Mouse (Mus musculus) liver, embryonic 14.5 days (tissue): Measurements from ENCODE around the gene Phldb3. TPM values are rescaled to one million over a fixed set of nuclear protein-coding genes. Genes with fewer than 3 reads are reported as not detected.
A peak's percentile ranks its signal among the peaks of the same experiment; 100 is the strongest.
"Not testable (repeated sequence)": the region's sequence is repeated elsewhere in the genome, so short reads cannot be mapped to it uniquely, and the experiment has no call there.

Experiments
- ATAC-seq: fragments of 200-750 bp; cut with Nextera tagmentation; 2 replicates; pipeline ENCODE4 v1.8.0; 2017; ENCODE audit warnings: moderate number of reproducible peaks, mild to moderate bottlenecking, moderate library complexity; ENCODE audit not compliant: insufficient read depth
- DNase-seq, 3 experiments: peaks; one replicate each; pipeline ENCODE4 v3.0.0-alpha.2; 2012 to 2013; ENCODE audit warnings: low read depth in 3 of 3, low spot score in 3 of 3
- H3K27ac ChIP-seq: fragments of 300-500 bp; sonication (generic); 2 replicates; pipeline ENCODE4 v1.5.1; 2014; ENCODE audit warnings: moderate library complexity, mild to moderate bottlenecking, control low read depth, inconsistent platforms
- H3K27me3 ChIP-seq: fragments of 300-500 bp; sonication (generic); 2 replicates; pipeline ENCODE4 v1.6.1; 2014; ENCODE audit warnings: mild to moderate bottlenecking, low read length, moderate library complexity; ENCODE audit not compliant: control insufficient read depth, insufficient read depth
- H3K36me3 ChIP-seq: fragments of 300-500 bp; sonication (generic); replicated peaks from 2 replicates; pipeline ENCODE4 v1.6.1; 2014; ENCODE audit warnings: low read depth; ENCODE audit not compliant: control insufficient read depth, insufficient read depth
- H3K4me1 ChIP-seq, 2 experiments: fragments of 200-500 bp in 1 of 2; fragments of 300-500 bp in 1 of 2; sonication (generic) in 1 of 2; replicated peaks; 2 replicates each; pipeline ENCODE4 v1.6.1; 2012 to 2014; ENCODE audit warnings: antibody characterized with exemption in 1 of 2, inconsistent platforms in 1 of 2, low read length in 1 of 2; ENCODE audit not compliant: control insufficient read depth in 2 of 2, insufficient read depth in 2 of 2
- H3K4me2 ChIP-seq: fragments of 300-500 bp; sonication (generic); 2 replicates; pipeline ENCODE4 v1.6.1; 2014; ENCODE audit warnings: low read depth, mild to moderate bottlenecking, control low read depth, moderate library complexity
- H3K4me3 ChIP-seq, 2 experiments: fragments of 200-500 bp in 1 of 2; fragments of 300-500 bp in 1 of 2; sonication (generic) in 1 of 2; 2 replicates each; pipeline ENCODE4 v1.5.1; 2012 to 2014; ENCODE audit warnings: low read depth in 2 of 2, low read length in 2 of 2, mild to moderate bottlenecking in 2 of 2, control low read depth in 1 of 2, inconsistent platforms in 1 of 2, moderate library complexity in 1 of 2; ENCODE audit not compliant: insufficient read depth in 1 of 2
- H3K9ac ChIP-seq: fragments of 300-500 bp; sonication (generic); replicated peaks from 2 replicates; pipeline ENCODE4 v1.6.1; 2014; ENCODE audit warnings: mild to moderate bottlenecking, control low read depth, moderate library complexity
- H3K9me3 ChIP-seq: fragments of 300-500 bp; sonication (generic); 2 replicates; pipeline ENCODE4 v1.6.1; 2016; ENCODE audit warnings: low read length, mixed read lengths; ENCODE audit not compliant: control insufficient read depth
- CTCF ChIP-seq: IDR thresholded peaks from 2 replicates; pipeline ENCODE4 v1.5.1; 2016; ENCODE audit warnings: antibody characterized with exemption, low read depth, control low read depth
- EP300 ChIP-seq: IDR thresholded peaks from 2 replicates; pipeline ENCODE4 v1.6.1; 2016; ENCODE audit warnings: antibody characterized with exemption, low read depth
- WGBS: fragments of 180-500 bp; shearing (Covaris S2); extraction: QIAGEN DNeasy Blood & Tissue Kit; methylation state at CpG from one replicate; pipeline ENCODE4 v1.1.7; 2014; ENCODE audit not compliant: insufficient replicate concordance; 5-methylcytosine and 5-hydroxymethylcytosine counted together
- polyA plus RNA-seq, 2 experiments: library from polyadenylated mRNA; depleted of rRNA in 1 of 2; stranded (reverse) in 1 of 2; unstranded in 1 of 2; fragments of >200 nt; fragmentation: Nextera tagmentation in 1 of 2; extraction: Ambion mirVana in 1 of 2; gene quantifications; 2 replicates each; pipeline versions ENCODE4 v1.2.1 to v1.2.3; 2012 to 2014

The Phldb3 gene
- polyA plus RNA-seq, 2 experiments = 0.06 to 0.59 TPM

DNA sequence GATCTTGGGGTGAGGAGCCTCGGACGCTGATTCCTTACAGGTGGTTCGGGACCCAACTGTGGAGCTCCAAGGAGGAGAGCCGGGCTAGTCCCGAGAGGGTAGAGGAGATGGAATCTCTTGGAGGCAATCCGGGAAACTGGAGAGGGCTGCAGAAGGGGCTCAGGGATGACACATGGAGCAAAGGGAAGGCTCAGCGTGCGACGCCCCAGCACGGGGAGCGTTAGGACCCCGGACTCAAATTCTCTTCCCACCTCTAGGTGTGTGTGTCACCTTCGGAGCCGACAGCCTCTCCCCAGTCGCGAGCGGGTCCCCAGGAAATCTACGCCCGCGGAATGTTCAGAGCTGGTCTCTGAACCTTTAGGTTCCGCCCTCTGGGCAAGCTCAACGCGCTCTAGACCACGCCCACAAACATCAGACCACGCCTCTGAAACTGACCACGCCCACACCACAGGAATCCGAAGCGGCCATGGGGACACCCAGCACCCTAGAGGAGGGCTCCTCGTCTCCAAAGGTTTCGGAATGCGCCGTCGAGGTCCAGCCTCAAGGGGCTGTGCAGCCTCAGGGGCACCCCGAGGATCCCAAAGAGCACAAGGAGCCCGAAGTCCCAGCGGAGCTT, 424 bp downstream of the Phldb3 start:
- Histone ChIP-seq H3K9me3 (no peaks in the 10 kb centered on the region), H3K4me1 (peaks cover 3 to 6% of the 10 kb centered on the region in 2 experiments; a peak in 3 of 4 replicates), H3K27ac (no peak overlapping the region), H3K27me3 (peaks cover 17% of the 10 kb centered on the region), H3K36me3 (no peaks in the 10 kb centered on the region), H3K9ac (peak overlapping the region; percentile 58), H3K4me3 (peak overlapping the region; percentile 57 to 65), H3K4me2 (peak overlapping the region; percentile 90)
- WGBS = under 1% methylated on average over 36 of the region's 36 CpGs
- ATAC-seq (peak; percentile 81), DNase-seq (peak; percentile 78 to 89 (median 81))
- TF ChIP-seq CTCF = no peak
- no peak for TF ChIP-seq EP300

DNA sequence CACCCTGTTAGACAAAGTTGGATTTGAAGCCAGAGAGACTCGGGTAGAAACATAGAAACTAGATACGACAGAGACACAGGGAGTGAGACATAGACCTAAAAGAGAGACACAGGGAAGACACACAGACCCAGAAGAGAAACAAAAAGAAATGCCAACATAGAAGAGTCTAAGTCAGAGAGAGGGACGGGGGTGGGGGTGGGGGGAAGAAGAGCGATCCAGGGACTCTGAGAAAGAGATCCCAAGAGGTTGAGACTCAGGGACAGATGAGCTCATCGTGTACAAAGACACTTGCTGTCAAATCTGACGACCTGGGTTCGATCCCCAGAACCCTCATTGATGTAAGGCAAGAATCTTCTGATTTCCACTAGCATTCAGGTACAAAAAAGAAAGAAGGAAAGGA, 1.1 kb downstream of the Phldb3 start:
- peak overlapping the region; percentile 53 for H3K9ac ChIP-seq
- TF ChIP-seq CTCF = no peak
- TF ChIP-seq EP300 = no peak
- 10% methylated on average over 7 of the region's 7 CpGs for WGBS
- H3K27me3 ChIP-seq = peaks cover 17% of the 10 kb centered on the region
- ATAC-seq (no peak), DNase-seq (no peak)
- H3K4me2 ChIP-seq = peak overlapping the region; percentile 90
- no peak overlapping the region for H3K27ac ChIP-seq
- no peaks in the 10 kb centered on the region for H3K9me3 ChIP-seq
- no peaks in the 10 kb centered on the region for H3K36me3 ChIP-seq
- H3K4me3 ChIP-seq = peak overlapping the region; percentile 57 to 65
- peaks cover 3 to 6% of the 10 kb centered on the region in 2 experiments; a peak in 3 of 4 replicates for H3K4me1 ChIP-seq

DNA sequence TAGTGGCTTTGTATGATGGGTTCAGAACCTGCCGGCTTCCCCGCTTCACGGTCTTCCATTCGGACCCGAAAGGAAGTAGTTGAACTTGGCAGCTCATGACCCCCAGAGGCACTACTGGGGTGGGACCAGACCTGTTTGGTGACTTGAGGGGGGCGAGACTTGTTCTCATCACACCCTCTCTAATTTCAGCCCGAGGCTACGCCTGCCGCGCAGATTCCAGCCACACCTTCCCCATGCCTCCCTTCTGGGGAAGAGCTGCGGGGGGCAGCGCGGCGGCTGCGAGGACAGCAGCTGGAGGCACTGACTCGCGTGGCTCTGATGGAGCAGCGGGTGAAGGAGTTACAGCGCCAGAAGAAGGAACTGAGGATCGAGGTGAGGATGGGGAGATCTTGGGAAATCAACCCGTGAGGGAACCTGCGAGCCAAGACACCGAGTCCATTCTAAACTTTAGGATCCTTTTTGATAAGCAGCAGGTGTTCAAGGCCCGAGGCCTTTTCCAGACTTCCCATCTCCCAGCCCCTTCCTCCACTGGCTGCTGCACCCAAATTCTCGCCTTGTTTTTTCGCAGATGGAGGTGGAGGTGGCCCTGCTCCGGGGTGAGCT, 1.8 kb downstream of the Phldb3 start:
- ATAC-seq (no peak), DNase-seq (no peak)
- Histone ChIP-seq H3K27me3 (peaks cover 17% of the 10 kb centered on the region), H3K4me2 (peak overlapping the region; percentile 90), H3K9ac (no peak overlapping the region), H3K9me3 (no peaks in the 10 kb centered on the region), H3K36me3 (no peaks in the 10 kb centered on the region), H3K27ac (no peak overlapping the region), H3K4me1 (peaks cover 3 to 6% of the 10 kb centered on the region in 2 experiments; a peak in 3 of 4 replicates), H3K4me3 (0 out of 4 replicates have a peak overlapping the region, but pooled peaks of 1 of the 2 experiments have one; percentile 12)
- 7% methylated on average over 27 of the region's 27 CpGs for WGBS
- TF ChIP-seq CTCF = no peak
- TF ChIP-seq EP300 = no peak

DNA sequence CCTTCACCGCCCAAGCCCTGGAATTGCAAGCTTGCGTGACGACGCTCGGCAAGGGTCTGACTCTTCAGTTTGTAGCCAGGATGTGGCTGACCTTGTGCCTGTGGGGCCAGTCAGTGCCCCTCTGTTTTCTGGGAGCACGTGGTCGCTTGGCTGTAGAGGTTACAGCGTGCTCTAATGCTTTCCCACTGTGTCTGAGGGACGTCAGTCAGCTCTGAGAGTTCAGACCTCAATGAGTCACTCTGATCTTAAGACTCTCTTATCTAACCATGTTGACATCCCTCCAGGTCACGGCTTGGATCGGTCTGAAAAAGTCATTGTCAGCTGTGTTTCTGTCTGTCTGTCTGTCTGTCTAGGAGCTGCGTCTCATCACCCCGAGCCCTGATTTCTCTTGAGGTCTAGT, 4.3 kb downstream of the Phldb3 start:
- peaks cover 3 to 6% of the 10 kb centered on the region in 2 experiments; a peak in 3 of 4 replicates for H3K4me1 ChIP-seq
- TF ChIP-seq CTCF (no peak), EP300 (no peak)
- no peak for DNase-seq
- H3K4me2 ChIP-seq = no peak overlapping the region
- H3K9me3 ChIP-seq = no peaks in the 10 kb centered on the region
- H3K9ac ChIP-seq = no peak overlapping the region
- no peak overlapping the region for H3K4me3 ChIP-seq
- H3K36me3 ChIP-seq = no peaks in the 10 kb centered on the region
- no peak overlapping the region for H3K27ac ChIP-seq
- ATAC-seq = no peak
- H3K27me3 ChIP-seq = peaks cover 17% of the 10 kb centered on the region
- WGBS = 49% methylated on average over 13 of the region's 13 CpGs

DNA sequence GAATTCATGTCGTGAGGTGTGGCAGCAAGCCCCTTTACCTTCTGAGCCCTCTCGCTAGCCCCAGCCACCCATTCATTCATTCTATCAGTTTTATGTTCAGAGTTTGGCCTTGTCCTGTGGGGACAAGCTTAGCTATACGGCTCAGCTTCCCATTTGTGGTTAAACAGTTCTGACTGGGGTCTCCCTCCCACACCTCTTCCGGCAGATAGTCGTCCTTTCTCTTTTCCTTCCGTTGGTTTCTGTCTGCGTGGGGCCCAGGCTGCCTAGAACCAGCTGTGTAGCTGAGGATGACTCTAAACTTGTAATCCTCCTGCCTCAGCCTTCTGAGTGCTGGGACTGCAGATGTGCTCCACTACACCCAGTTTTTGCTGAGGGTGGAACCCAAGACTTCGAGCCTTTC, 7.2 kb downstream of the Phldb3 start:
- Histone ChIP-seq H3K4me2 (no peak overlapping the region), H3K9ac (no peak overlapping the region), H3K4me3 (no peak overlapping the region), H3K27me3 (peaks cover 6% of the 10 kb centered on the region), H3K36me3 (no peaks in the 10 kb centered on the region), H3K27ac (no peak overlapping the region), H3K4me1 (no peaks in the 10 kb centered on the region), H3K9me3 (no peaks in the 10 kb centered on the region; the same call in 1 of the 2 replicates)
- no peak for TF ChIP-seq EP300
- TF ChIP-seq CTCF = no peak
- ATAC-seq = no peak
- no peak for DNase-seq
- WGBS = 16% methylated on average over 8 of the region's 8 CpGs

DNA sequence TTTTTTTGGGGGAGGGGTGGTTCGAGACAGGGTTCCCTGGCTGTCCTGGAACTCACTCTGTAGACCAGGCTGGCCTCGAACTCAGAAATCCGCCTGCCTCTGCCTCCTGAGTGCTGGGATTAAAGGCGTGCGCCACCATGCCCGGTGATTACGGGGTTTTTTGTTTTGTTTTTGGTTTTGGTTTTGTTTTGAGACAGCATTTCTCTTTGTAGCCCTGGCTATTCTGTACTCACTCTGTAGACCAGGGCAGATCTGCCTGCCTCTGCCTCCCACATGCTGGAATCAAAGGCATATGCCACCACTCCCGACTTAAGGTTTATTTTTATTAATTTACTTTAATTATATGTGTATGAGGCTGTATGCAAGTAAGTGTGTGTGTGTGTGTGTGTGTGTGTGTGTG, 7.8 kb downstream of the Phldb3 start:
- H3K36me3 ChIP-seq, H3K27me3 ChIP-seq, H3K4me3 ChIP-seq, H3K9ac ChIP-seq, ATAC-seq, H3K27ac ChIP-seq, H3K4me1 ChIP-seq, H3K4me2 ChIP-seq, DNase-seq, H3K9me3 ChIP-seq: not testable (repeated sequence)
- WGBS = 71% methylated on average over 8 of the region's 8 CpGs
